Mouse (Mus musculus): ENCODE results near the gene Col9a2.

DNA sequence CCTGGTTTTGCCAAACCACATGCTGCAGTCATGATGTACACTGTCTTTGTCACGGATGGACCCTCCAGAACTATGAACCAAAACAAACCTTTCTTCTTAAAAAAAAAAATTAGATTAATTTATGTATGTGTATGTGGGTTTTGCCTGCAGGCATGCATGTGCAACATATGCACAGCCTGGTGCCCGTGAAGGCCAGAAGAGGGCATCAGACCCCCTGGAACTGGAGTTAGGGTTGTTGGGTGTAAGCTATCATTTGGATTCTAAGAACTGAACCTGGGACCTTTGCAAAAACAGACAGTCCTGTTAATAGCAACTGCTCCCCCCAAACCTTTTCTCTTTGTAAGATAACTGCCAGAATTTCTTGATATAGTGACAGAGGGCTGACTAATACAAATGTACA, 38.1 kb upstream of the Col9a2 start:
- TF ChIP-seq CTCF (IDR thresholded peaks at IDR 0.05; ENCODE audit: low read depth) (peak; percentile 35), EP300 (optimal IDR thresholded peaks at IDR 0.05) (no peak)
